Mouse (Mus musculus): Measurements from ENCODE around the gene Ddx20. TPM values are rescaled to one million over a fixed set of nuclear protein-coding genes. Genes with fewer than 3 reads are reported as not detected.

Ddx20 gene
- 37.9 and 39.3 TPM in 2 replicates for polyA plus RNA-seq (2015; fragmentation: Nextera tagmentation; extraction: Ambion mirVana)

- under 1% methylated on average over 72 of the region's 72 CpGs for WGBS
- H3K4me3 ChIP-seq (ENCODE audit: low read length): peak within 1 kb of the TSS; percentile 90
- H3K9ac ChIP-seq (replicated peaks; ENCODE audit: low read length): peak within 1 kb of the TSS; percentile 88
- H3K27ac ChIP-seq (ENCODE audit: low read length): peak within 1 kb of the TSS; percentile 87
- no peaks in the 10 kb centered on the region for H3K27me3 ChIP-seq (ENCODE audit: insufficient read depth, low read length)
- peaks cover 14% of the 10 kb centered on the region; the same call in 1 of the 2 replicates for H3K36me3 ChIP-seq (ENCODE audit: insufficient read depth, low read length)
- peak; percentile 97 for ATAC-seq (ENCODE audit: low FRiP score, low TSS enrichment)
- H3K9me3 ChIP-seq (ENCODE audit: low read length): no peaks in the 10 kb centered on the region
- H3K4me1 ChIP-seq (ENCODE audit: insufficient read depth, low read length): peaks cover 13% of the 10 kb centered on the region
- peak within 1 kb of the TSS; percentile 81 for H3K4me2 ChIP-seq (replicated peaks; ENCODE audit: low read depth, low read length)
These were observed at the start of gene Ddx20 for GRCm38 (mm10) chr3:105687324-105688060. Gene Ddx20, minus strand, starts transcription at chr3:105687574.

- Histone ChIP-seq H3K9me3 (ENCODE audit: low read length) (no peaks in the 10 kb centered on the region), H3K4me1 (ENCODE audit: insufficient read depth, low read length) (no peaks in the 10 kb centered on the region), H3K27me3 (ENCODE audit: insufficient read depth, low read length) (no peaks in the 10 kb centered on the region), H3K36me3 (ENCODE audit: insufficient read depth, low read length) (no peaks in the 10 kb centered on the region; the same call in 1 of the 2 replicates), H3K9ac (replicated peaks; ENCODE audit: low read length) (no peak overlapping the region), H3K4me3 (ENCODE audit: low read length) (no peak overlapping the region), H3K4me2 (replicated peaks; ENCODE audit: low read depth, low read length) (no peak overlapping the region), H3K27ac (ENCODE audit: low read length) (no peak overlapping the region)
- 90% methylated on average over 7 of the region's 7 CpGs for WGBS
- ATAC-seq (ENCODE audit: low FRiP score, low TSS enrichment): no peak
These were observed 49.7 kb upstream of the Ddx20 start for GRCm38 (mm10) chr3:105737070-105737469.

- Histone ChIP-seq H3K9ac (replicated peaks; ENCODE audit: low read length) (no peak overlapping the region), H3K4me3 (ENCODE audit: low read length) (no peak overlapping the region), H3K36me3 (ENCODE audit: insufficient read depth, low read length) (peaks cover 1% of the 10 kb centered on the region; the same call in 1 of the 2 replicates), H3K4me2 (replicated peaks; ENCODE audit: low read depth, low read length) (no peak overlapping the region), H3K27ac (ENCODE audit: low read length) (no peak overlapping the region), H3K9me3 (ENCODE audit: low read length) (no peaks in the 10 kb centered on the region), H3K4me1 (ENCODE audit: insufficient read depth, low read length) (no peaks in the 10 kb centered on the region), H3K27me3 (ENCODE audit: insufficient read depth, low read length) (no peaks in the 10 kb centered on the region)
- WGBS: 87% methylated on average over 1 of the region's 1 CpGs
- ATAC-seq (ENCODE audit: low FRiP score, low TSS enrichment): no peak
These were observed 48.8 kb upstream of the Ddx20 start for GRCm38 (mm10) chr3:105736148-105736547.

GRCm38 (mm10) chr3:105735285-105735684 is 47.9 kb upstream of the Ddx20 start:
- Histone ChIP-seq H3K27me3 (ENCODE audit: insufficient read depth, low read length) (no peaks in the 10 kb centered on the region), H3K9ac (replicated peaks; ENCODE audit: low read length) (no peak overlapping the region), H3K36me3 (ENCODE audit: insufficient read depth, low read length) (peaks cover 7% of the 10 kb centered on the region; the same call in 1 of the 2 replicates), H3K27ac (ENCODE audit: low read length) (no peak overlapping the region), H3K4me3 (ENCODE audit: low read length) (no peak overlapping the region), H3K4me2 (replicated peaks; ENCODE audit: low read depth, low read length) (no peak overlapping the region), H3K4me1 (ENCODE audit: insufficient read depth, low read length) (no peaks in the 10 kb centered on the region), H3K9me3 (ENCODE audit: low read length) (no peaks in the 10 kb centered on the region)
- no peak for ATAC-seq (ENCODE audit: low FRiP score, low TSS enrichment)

- Histone ChIP-seq H3K4me2 (replicated peaks; ENCODE audit: low read depth, low read length) (no peak overlapping the region), H3K27me3 (ENCODE audit: insufficient read depth, low read length) (no peaks in the 10 kb centered on the region), H3K36me3 (ENCODE audit: insufficient read depth, low read length) (peaks cover 10% of the 10 kb centered on the region; the same call in 1 of the 2 replicates), H3K27ac (ENCODE audit: low read length) (no peak overlapping the region), H3K4me3 (ENCODE audit: low read length) (no peak overlapping the region), H3K9ac (replicated peaks; ENCODE audit: low read length) (no peak overlapping the region), H3K4me1 (ENCODE audit: insufficient read depth, low read length) (no peaks in the 10 kb centered on the region), H3K9me3 (ENCODE audit: low read length) (no peaks in the 10 kb centered on the region)
- 87% methylated on average over 4 of the region's 4 CpGs for WGBS
- no peak for ATAC-seq (ENCODE audit: low FRiP score, low TSS enrichment)
These were observed 46.2 kb upstream of the Ddx20 start for GRCm38 (mm10) chr3:105733538-105733937.

GRCm38 (mm10) chr3:105732360-105732759 is 45.0 kb upstream of the Ddx20 start:
- H3K27me3 ChIP-seq (ENCODE audit: insufficient read depth, low read length): no peaks in the 10 kb centered on the region
- no peak overlapping the region for H3K4me2 ChIP-seq (replicated peaks; ENCODE audit: low read depth, low read length)
- H3K4me3 ChIP-seq (ENCODE audit: low read length): no peak overlapping the region
- no peaks in the 10 kb centered on the region for H3K4me1 ChIP-seq (ENCODE audit: insufficient read depth, low read length)
- H3K9me3 ChIP-seq (ENCODE audit: low read length): no peaks in the 10 kb centered on the region
- WGBS: 93% methylated on average over 4 of the region's 4 CpGs
- H3K27ac ChIP-seq (ENCODE audit: low read length): no peak overlapping the region
- no peak overlapping the region for H3K9ac ChIP-seq (replicated peaks; ENCODE audit: low read length)
- ATAC-seq (ENCODE audit: low FRiP score, low TSS enrichment): no peak
- H3K36me3 ChIP-seq (ENCODE audit: insufficient read depth, low read length): peaks cover 10% of the 10 kb centered on the region; the same call in 1 of the 2 replicates

GRCm38 (mm10) chr3:105726037-105726436 is 38.7 kb upstream of the Ddx20 start:
- H3K9me3 ChIP-seq (ENCODE audit: low read length): no peaks in the 10 kb centered on the region
- H3K4me1 ChIP-seq (ENCODE audit: insufficient read depth, low read length): no peaks in the 10 kb centered on the region; the same call in 1 of the 2 replicates
- no peak for ATAC-seq (ENCODE audit: low FRiP score, low TSS enrichment)
- H3K4me2 ChIP-seq (replicated peaks; ENCODE audit: low read depth, low read length): no peak overlapping the region
- H3K27ac ChIP-seq (ENCODE audit: low read length): no peak overlapping the region
- H3K36me3 ChIP-seq (ENCODE audit: insufficient read depth, low read length): peaks cover 8% of the 10 kb centered on the region; the same call in 1 of the 2 replicates
- H3K9ac ChIP-seq (replicated peaks; ENCODE audit: low read length): no peak overlapping the region
- H3K4me3 ChIP-seq (ENCODE audit: low read length): no peak overlapping the region
- H3K27me3 ChIP-seq (ENCODE audit: insufficient read depth, low read length): no peaks in the 10 kb centered on the region
- 0% methylated on average over 1 of the region's 1 CpGs for WGBS

GRCm38 (mm10) chr3:105722510-105722909 is 35.1 kb upstream of the Ddx20 start:
- Histone ChIP-seq H3K36me3 (ENCODE audit: insufficient read depth, low read length) (no peaks in the 10 kb centered on the region), H3K4me3 (ENCODE audit: low read length) (no peak overlapping the region), H3K27ac (ENCODE audit: low read length) (no peak overlapping the region), H3K27me3 (ENCODE audit: insufficient read depth, low read length) (no peaks in the 10 kb centered on the region), H3K4me2 (replicated peaks; ENCODE audit: low read depth, low read length) (no peak overlapping the region), H3K9ac (replicated peaks; ENCODE audit: low read length) (no peak overlapping the region), H3K9me3 (ENCODE audit: low read length) (no peaks in the 10 kb centered on the region), H3K4me1 (ENCODE audit: insufficient read depth, low read length) (peaks cover 16% of the 10 kb centered on the region)
- 91% methylated on average over 3 of the region's 3 CpGs for WGBS
- ATAC-seq (ENCODE audit: low FRiP score, low TSS enrichment): no peak

- Histone ChIP-seq H3K9ac (replicated peaks; ENCODE audit: low read length) (no peak overlapping the region), H3K4me2 (replicated peaks; ENCODE audit: low read depth, low read length) (no peak overlapping the region), H3K4me1 (ENCODE audit: insufficient read depth, low read length) (peaks cover 16% of the 10 kb centered on the region), H3K27ac (ENCODE audit: low read length) (no peak overlapping the region), H3K4me3 (ENCODE audit: low read length) (no peak overlapping the region), H3K36me3 (ENCODE audit: insufficient read depth, low read length) (no peaks in the 10 kb centered on the region), H3K27me3 (ENCODE audit: insufficient read depth, low read length) (no peaks in the 10 kb centered on the region), H3K9me3 (ENCODE audit: low read length) (no peaks in the 10 kb centered on the region)
- WGBS: 75% methylated on average over 2 of the region's 2 CpGs
- ATAC-seq (ENCODE audit: low FRiP score, low TSS enrichment): no peak
These were observed 34.4 kb upstream of the Ddx20 start for GRCm38 (mm10) chr3:105721681-105722201.

- H3K4me1 ChIP-seq (ENCODE audit: insufficient read depth, low read length): peaks cover 16% of the 10 kb centered on the region
- no peak overlapping the region for H3K9ac ChIP-seq (replicated peaks; ENCODE audit: low read length)
- H3K4me2 ChIP-seq (replicated peaks; ENCODE audit: low read depth, low read length): no peak overlapping the region
- 81% methylated on average over 4 of the region's 4 CpGs for WGBS
- ATAC-seq (ENCODE audit: low FRiP score, low TSS enrichment): no peak
- no peaks in the 10 kb centered on the region for H3K27me3 ChIP-seq (ENCODE audit: insufficient read depth, low read length)
- H3K9me3 ChIP-seq (ENCODE audit: low read length): no peaks in the 10 kb centered on the region
- H3K4me3 ChIP-seq (ENCODE audit: low read length): no peak overlapping the region
- no peak overlapping the region for H3K27ac ChIP-seq (ENCODE audit: low read length)
- H3K36me3 ChIP-seq (ENCODE audit: insufficient read depth, low read length): no peaks in the 10 kb centered on the region
These were observed 33.1 kb upstream of the Ddx20 start for GRCm38 (mm10) chr3:105720514-105720913.
